Mouse (Mus musculus) liver, embryonic 11.5 days (tissue): Measurements from ENCODE around the gene Bri3bp. TPM values are rescaled to one million over a fixed set of nuclear protein-coding genes. Genes with fewer than 3 reads are reported as not detected.

ENCODE experiments used
- ATAC-seq: fragments of 200-750 bp; cut with Nextera tagmentation; replicated peaks from 2 replicates; pipeline ENCODE4 v1.8.0; 2017; ENCODE audit warnings: moderate number of reproducible peaks, mild to moderate bottlenecking, moderate TSS enrichment, moderate library complexity; ENCODE audit not compliant: low FRiP score
- DNase-seq: peaks from one replicate; pipeline ENCODE4 v3.0.0-alpha.2; 2017; ENCODE audit warnings: low spot score
- H3K27ac ChIP-seq: fragments of 300-500 bp; sonication (generic); 2 replicates; pipeline ENCODE4 v1.5.1; 2014; ENCODE audit warnings: mild to moderate bottlenecking, low read depth, low read length, control low read depth
- H3K27me3 ChIP-seq: fragments of 300-500 bp; sonication (generic); replicated peaks from 2 replicates; pipeline ENCODE4 v1.6.1; 2014; ENCODE audit warnings: low read length, mixed read lengths; ENCODE audit not compliant: control insufficient read depth, insufficient read depth
- H3K36me3 ChIP-seq: fragments of 300-500 bp; sonication (generic); 2 replicates; pipeline ENCODE4 v1.6.1; 2014; ENCODE audit warnings: mild to moderate bottlenecking, low read length, moderate library complexity, mixed read lengths; ENCODE audit not compliant: control insufficient read depth, insufficient read depth
- H3K4me1 ChIP-seq: fragments of 300-500 bp; sonication (generic); replicated peaks from 2 replicates; pipeline ENCODE4 v1.6.1; 2014; ENCODE audit warnings: low read length, mixed read lengths; ENCODE audit not compliant: control insufficient read depth, insufficient read depth
- H3K4me2 ChIP-seq: fragments of 300-500 bp; sonication (generic); 2 replicates; pipeline ENCODE4 v1.6.1; 2014; ENCODE audit warnings: mild to moderate bottlenecking, control low read depth, moderate library complexity
- H3K4me3 ChIP-seq: fragments of 300-500 bp; sonication (generic); 2 replicates; pipeline ENCODE4 v1.5.1; 2014; ENCODE audit warnings: low read depth, low read length, control low read depth
- H3K9ac ChIP-seq: fragments of 300-500 bp; sonication (generic); 2 replicates; pipeline ENCODE4 v1.6.1; 2014; ENCODE audit warnings: low read depth, low read length, control low read depth
- H3K9me3 ChIP-seq: fragments of 300-500 bp; sonication (generic); 2 replicates; pipeline ENCODE4 v1.6.1; 2016; ENCODE audit warnings: low read length, inconsistent platforms, mixed read lengths; ENCODE audit not compliant: control insufficient read depth
- WGBS: fragments of 180-500 bp; shearing (Covaris S2); extraction: QIAGEN DNeasy Blood & Tissue Kit; methylation state at CpG from one replicate; pipeline ENCODE4 v1.1.7; 2014; 5-methylcytosine and 5-hydroxymethylcytosine counted together
- polyA plus RNA-seq: library from polyadenylated mRNA; unstranded; fragments of >200 nt; fragmentation: Nextera tagmentation; extraction: Ambion mirVana; gene quantifications from 2 replicates; pipeline ENCODE4 v1.2.1, GENCODE M21; 2014

Bri3bp gene
- polyA plus RNA-seq, 1 experiment from 2014 or later = 67.9 TPM

- no peaks in the 10 kb centered on the region for H3K9me3 ChIP-seq
- peaks cover 21% of the 10 kb centered on the region for H3K4me1 ChIP-seq
- peak overlapping the region; percentile 91 for H3K4me2 ChIP-seq
- ATAC-seq (peak; percentile 7; the same call in 1 of the 2 replicates), DNase-seq (peak; percentile 54)
- no peaks in the 10 kb centered on the region for H3K27me3 ChIP-seq
- H3K9ac ChIP-seq = peak overlapping the region; percentile 96
- 16% methylated on average over 27 of the region's 27 CpGs for WGBS
- peak overlapping the region; percentile 97 for H3K4me3 ChIP-seq
- H3K36me3 ChIP-seq = 0 out of 2 replicates have a peak, but pooled peaks cover 6% of the 10 kb centered on the region
- peak overlapping the region; percentile 83 for H3K27ac ChIP-seq
These were observed 998 bp downstream of the Bri3bp start for GRCm38 (mm10) chr5:125442136-125442995.

- WGBS = 70% methylated on average over 5 of the region's 5 CpGs
- Histone ChIP-seq H3K27me3 (no peaks in the 10 kb centered on the region), H3K27ac (no peak overlapping the region), H3K4me2 (peak overlapping the region; percentile 91), H3K9ac (no peak overlapping the region), H3K4me1 (peaks cover 21% of the 10 kb centered on the region), H3K9me3 (no peaks in the 10 kb centered on the region), H3K36me3 (0 out of 2 replicates have a peak, but pooled peaks cover 6% of the 10 kb centered on the region), H3K4me3 (0 out of 2 replicates have a peak overlapping the region, but pooled peaks have one; percentile 8)
- ATAC-seq (no peak), DNase-seq (no peak)
These were observed 2.0 kb downstream of the Bri3bp start for GRCm38 (mm10) chr5:125443335-125443734.

GRCm38 (mm10) chr5:125443915-125444314 lies 2.5 kb downstream of the Bri3bp start:
- Histone ChIP-seq H3K4me1 (peaks cover 21% of the 10 kb centered on the region), H3K4me2 (peak overlapping the region; percentile 41; the same call in 1 of the 2 replicates), H3K36me3 (0 out of 2 replicates have a peak, but pooled peaks cover 6% of the 10 kb centered on the region), H3K9me3 (no peaks in the 10 kb centered on the region), H3K27ac (no peak overlapping the region), H3K4me3 (no peak overlapping the region), H3K9ac (no peak overlapping the region), H3K27me3 (no peaks in the 10 kb centered on the region)
- ATAC-seq (no peak), DNase-seq (no peak)
- WGBS = 58% methylated on average over 3 of the region's 3 CpGs

GRCm38 (mm10) chr5:125444554-125444953 lies 3.2 kb downstream of the Bri3bp start:
- H3K27me3 ChIP-seq = no peaks in the 10 kb centered on the region
- DNase-seq (no peak), ATAC-seq (no peak)
- no peak overlapping the region for H3K4me3 ChIP-seq
- no peak overlapping the region for H3K9ac ChIP-seq
- peaks cover 21% of the 10 kb centered on the region for H3K4me1 ChIP-seq
- no peaks in the 10 kb centered on the region for H3K9me3 ChIP-seq
- H3K27ac ChIP-seq = no peak overlapping the region
- H3K4me2 ChIP-seq = no peak overlapping the region; the same call in 1 of the 2 replicates
- 67% methylated on average over 4 of the region's 4 CpGs for WGBS
- 0 out of 2 replicates have a peak, but pooled peaks cover 6% of the 10 kb centered on the region for H3K36me3 ChIP-seq

GRCm38 (mm10) chr5:125446344-125446743 lies 5.0 kb downstream of the Bri3bp start:
- WGBS = 86% methylated on average over 7 of the region's 7 CpGs
- H3K4me1 ChIP-seq = peaks cover 18% of the 10 kb centered on the region

GRCm38 (mm10) chr5:125448026-125448425 lies 6.7 kb downstream of the Bri3bp start:
- H3K4me2 ChIP-seq = no peak overlapping the region
- no peaks in the 10 kb centered on the region for H3K9me3 ChIP-seq
- H3K4me1 ChIP-seq = peaks cover 14% of the 10 kb centered on the region
- no peak overlapping the region for H3K9ac ChIP-seq
- H3K27ac ChIP-seq = no peak overlapping the region
- WGBS = 76% methylated on average over 3 of the region's 3 CpGs
- no peak for ATAC-seq
- DNase-seq = no peak
- no peaks in the 10 kb centered on the region for H3K27me3 ChIP-seq
- H3K4me3 ChIP-seq = no peak overlapping the region
- H3K36me3 ChIP-seq = 0 out of 2 replicates have a peak, but pooled peaks cover 6% of the 10 kb centered on the region

More at GRCm38 (mm10) chr5:125446344-125446743, 5.0 kb downstream of the Bri3bp start:
- no peak overlapping the region for H3K27ac ChIP-seq
- 0 out of 2 replicates have a peak, but pooled peaks cover 6% of the 10 kb centered on the region for H3K36me3 ChIP-seq
- H3K27me3 ChIP-seq = no peaks in the 10 kb centered on the region
- H3K9ac ChIP-seq = no peak overlapping the region
- no peak overlapping the region for H3K4me3 ChIP-seq
- no peak for ATAC-seq
- no peak for DNase-seq
- no peak overlapping the region for H3K4me2 ChIP-seq
- no peaks in the 10 kb centered on the region for H3K9me3 ChIP-seq

GRCm38 (mm10) chr5:125448631-125449030 lies 7.3 kb downstream of the Bri3bp start:
- no peak overlapping the region for H3K4me2 ChIP-seq
- WGBS = 82% methylated on average over 4 of the region's 4 CpGs
- no peak overlapping the region for H3K4me3 ChIP-seq
- no peak overlapping the region for H3K27ac ChIP-seq
- ATAC-seq = no peak
- H3K27me3 ChIP-seq = no peaks in the 10 kb centered on the region
- no peaks in the 10 kb centered on the region for H3K9me3 ChIP-seq
- H3K36me3 ChIP-seq = peaks cover 8% of the 10 kb centered on the region; the same call in 1 of the 2 replicates
- peaks cover 11% of the 10 kb centered on the region for H3K4me1 ChIP-seq
- no peak overlapping the region for H3K9ac ChIP-seq
- no peak for DNase-seq

GRCm38 (mm10) chr5:125449306-125449705 lies 7.9 kb downstream of the Bri3bp start:
- Histone ChIP-seq H3K36me3 (peaks cover 13% of the 10 kb centered on the region; the same call in 1 of the 2 replicates), H3K27me3 (no peaks in the 10 kb centered on the region), H3K4me1 (peaks cover 5% of the 10 kb centered on the region), H3K9me3 (no peaks in the 10 kb centered on the region), H3K4me3 (no peak overlapping the region), H3K9ac (no peak overlapping the region), H3K4me2 (no peak overlapping the region), H3K27ac (no peak overlapping the region)
- 81% methylated on average over 5 of the region's 5 CpGs for WGBS
- DNase-seq (no peak), ATAC-seq (no peak)
